Comparison of ENCODE assay signal across 22 mouse cellular contexts in the genomic region with DNA sequence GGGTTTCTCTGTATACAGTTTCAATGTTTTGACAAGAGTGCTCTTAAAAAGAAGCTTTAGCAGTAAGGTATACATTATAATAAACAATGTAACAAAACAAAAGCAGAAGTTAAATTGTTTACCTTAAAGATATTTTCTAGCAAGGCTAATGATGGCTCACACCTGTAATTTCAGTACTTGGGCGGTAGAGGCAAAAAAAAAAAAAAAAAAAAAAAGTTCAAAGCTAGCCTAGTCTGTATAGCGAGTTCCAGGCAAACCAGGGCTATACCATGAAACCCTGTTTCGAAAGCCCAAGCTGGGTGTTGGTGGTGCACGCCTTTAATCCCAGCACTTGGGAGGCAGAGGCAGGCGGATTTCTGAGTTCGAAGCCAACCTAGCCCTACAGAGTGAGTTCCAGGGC. TPM values are rescaled to one million over a fixed set of nuclear protein-coding genes. Genes with fewer than 3 reads are reported as not detected.
DNase-seq lines count a peak whose midpoint lies in the region; ATAC-seq and TF ChIP-seq lines count a peak whose summit lies in the region.
"Had no signal": no experiment of that assay in that cellular context is flagged by ENCODE, and none has a peak within 500 bp of the region (broad histone marks: within the 10 kb centered on the region; RNA-seq: fewer than 3 reads in every experiment).

No protein-coding gene starts in this region.

- no peaks in the 10 kb centered on the region for H3K36me3 ChIP-seq in liver, embryonic 13.5 days
- peaks cover 2% of the 10 kb centered on the region; the same call in 1 of the 2 replicates for H3K36me3 ChIP-seq in ES-Bruce4 (ENCODE audit: control insufficient read depth, insufficient read depth, low read length, poor library complexity, severe bottlenecking)
- H3K36me3 ChIP-seq: embryonic facial prominence, embryonic 10.5 days; embryonic facial prominence, embryonic 12.5 days; forebrain, embryonic 12.5 days; G1E had no signal

- 0 out of 2 replicates have a peak overlapping the region, but pooled peaks have one; percentile 10 for H3K27ac ChIP-seq in liver, embryonic 13.5 days
- H3K27ac ChIP-seq in ES-Bruce4 (ENCODE audit: insufficient read depth, low read length) = peak overlapping the region; percentile 95
- H3K27ac ChIP-seq: embryonic facial prominence, embryonic 10.5 days; embryonic facial prominence, embryonic 12.5 days; forebrain, embryonic 12.5 days had no signal

- no peaks in the 10 kb centered on the region for H3K9me3 ChIP-seq in liver, embryonic 13.5 days (replicated peaks)
- no peaks in the 10 kb centered on the region for H3K9me3 ChIP-seq in ES-Bruce4 (replicated peaks; ENCODE audit: control insufficient read depth, insufficient read depth, low read length, poor library complexity, severe bottlenecking)
- H3K9me3 ChIP-seq: embryonic facial prominence, embryonic 10.5 days; embryonic facial prominence, embryonic 12.5 days; forebrain, embryonic 12.5 days; G1E had no signal

- WGBS in liver, embryonic 13.5 days (ENCODE audit: insufficient replicate concordance) = 84% methylated on average over 6 of the region's 6 CpGs

- peaks cover 61% of the 10 kb centered on the region for H3K4me1 ChIP-seq in liver, embryonic 13.5 days (replicated peaks)
- H3K4me1 ChIP-seq in ES-Bruce4 (ENCODE audit: control insufficient read depth, insufficient read depth, low read length) = peaks cover 2% of the 10 kb centered on the region
- H3K4me1 ChIP-seq: embryonic facial prominence, embryonic 12.5 days had no signal

- no peak for ATAC-seq in liver, embryonic 13.5 days (ENCODE audit: low read depth)
- no peak for ATAC-seq in erythroblast, adult 5-6 weeks (replicated peaks; ENCODE audit: low FRiP score, poor library complexity, severe bottlenecking)
- ATAC-seq: activated CD4-positive, CD25-positive, alpha-beta regulatory T cell, adult 4 months; forebrain, embryonic 14.5 days; forebrain, embryonic 16.5 days; Patski had no signal

- H3K4me3 ChIP-seq in liver, embryonic 13.5 days (replicated peaks) = no peak overlapping the region
- no peak overlapping the region for H3K4me3 ChIP-seq in ES-Bruce4 (ENCODE audit: low read depth, low read length)
- H3K4me3 ChIP-seq: embryonic facial prominence, embryonic 10.5 days; embryonic facial prominence, embryonic 12.5 days; erythroblast, embryonic 14.5 days; forebrain, embryonic 12.5 days had no signal

- no peak overlapping the region for H3K9ac ChIP-seq in liver, embryonic 13.5 days
- H3K9ac ChIP-seq in ES-Bruce4 (ENCODE audit: low read depth, poor library complexity, severe bottlenecking) = peak overlapping the region; percentile 51
- H3K9ac ChIP-seq: embryonic facial prominence, embryonic 12.5 days; forebrain, embryonic 12.5 days had no signal

- no peak for TF ChIP-seq EP300 in ES-Bruce4 (IDR thresholded peaks at IDR 0.05; ENCODE audit: insufficient read depth, low read depth, low read length)

- TF ChIP-seq POLR2A in ES-Bruce4 (IDR thresholded peaks at IDR 0.05; ENCODE audit: insufficient read depth, low read length) = no peak

- DNase-seq in liver, embryonic 13.5 days = no peak
- no peak for DNase-seq in liver
- DNase-seq in frontal cortex, postnatal 36 days (ENCODE audit: low spot score in 2 of 2) = no peak
- DNase-seq: adrenal gland, adult 8-10 months; adrenal gland, postnatal 14 days; adrenal gland, postnatal 36 days; cerebellum, adult 11-12 months; cerebellum, adult 2 months; cerebellum, adult 9-10 months; cerebellum, postnatal 10 days; cerebellum, postnatal 25 days had no signal

- TF ChIP-seq CTCF in ES-Bruce4 (IDR thresholded peaks at IDR 0.05; ENCODE audit: low read depth, low read length) = no peak

- no peaks in the 10 kb centered on the region for H3K27me3 ChIP-seq in liver, embryonic 13.5 days
- no peaks in the 10 kb centered on the region for H3K27me3 ChIP-seq in ES-Bruce4 (ENCODE audit: control insufficient read depth, insufficient read depth, low read length, poor library complexity, severe bottlenecking)
- H3K27me3 ChIP-seq: embryonic facial prominence, embryonic 12.5 days; forebrain, embryonic 12.5 days; Patski had no signal

- no peak overlapping the region for H3K4me2 ChIP-seq in liver, embryonic 13.5 days
- H3K4me2 ChIP-seq: embryonic facial prominence, embryonic 12.5 days; forebrain, embryonic 12.5 days had no signal

RNA-seq across cellular contexts. Expression of a gene that starts 3.7 kb away (rescaled TPM):
- 29.7 and 36.1 TPM in 2 replicates for polyA plus RNA-seq in liver, embryonic 13.5 days (2015; fragmentation: Nextera tagmentation; extraction: Ambion mirVana)
- 111 and 125 TPM in 2 replicates for polyA plus RNA-seq in ES-Bruce4 (2011; ENCODE audit: insufficient read depth, insufficient read length, low read depth, missing spikeins)
- 166 TPM in 2 replicates for total RNA-seq in erythroblast, adult 5-6 weeks (2015; ENCODE audit: low replicate concordance)
- total RNA-seq in erythroblast, adult 5-6 weeks (2017; ENCODE audit: low replicate concordance) = 245 and 256 TPM in 2 replicates
